Mouse (Mus musculus) megakaryocyte-erythroid progenitor cell, adult 5-6 weeks (primary cell): ENCODE results near the gene Unc45a. TPM values are rescaled to one million over a fixed set of nuclear protein-coding genes. Genes with fewer than 3 reads are reported as not detected.

ENCODE experiments used
- ATAC-seq: replicated peaks from 2 replicates; pipeline ENCODE4 v1.8.0; 2016; ENCODE audit warnings: mild to moderate bottlenecking, inconsistent platforms; ENCODE audit not compliant: severe bottlenecking, poor library complexity, low FRiP score, low TSS enrichment
- total RNA-seq, 2 experiments: library from RNA; stranded (forward) in 1 of 2; stranded (reverse) in 1 of 2; fragments of 200-1000, 215-1000 nt in 1 of 2; fragments of >200 nt in 1 of 2; fragmentation: Nextera tagmentation in 1 of 2; gene quantifications; 2 replicates each; pipeline ENCODE4 v1.2.3; 2014 to 2017

The Unc45a gene
- total RNA-seq, 2 experiments from 2014 or later: 11.2 to 23.2 TPM

DNA sequence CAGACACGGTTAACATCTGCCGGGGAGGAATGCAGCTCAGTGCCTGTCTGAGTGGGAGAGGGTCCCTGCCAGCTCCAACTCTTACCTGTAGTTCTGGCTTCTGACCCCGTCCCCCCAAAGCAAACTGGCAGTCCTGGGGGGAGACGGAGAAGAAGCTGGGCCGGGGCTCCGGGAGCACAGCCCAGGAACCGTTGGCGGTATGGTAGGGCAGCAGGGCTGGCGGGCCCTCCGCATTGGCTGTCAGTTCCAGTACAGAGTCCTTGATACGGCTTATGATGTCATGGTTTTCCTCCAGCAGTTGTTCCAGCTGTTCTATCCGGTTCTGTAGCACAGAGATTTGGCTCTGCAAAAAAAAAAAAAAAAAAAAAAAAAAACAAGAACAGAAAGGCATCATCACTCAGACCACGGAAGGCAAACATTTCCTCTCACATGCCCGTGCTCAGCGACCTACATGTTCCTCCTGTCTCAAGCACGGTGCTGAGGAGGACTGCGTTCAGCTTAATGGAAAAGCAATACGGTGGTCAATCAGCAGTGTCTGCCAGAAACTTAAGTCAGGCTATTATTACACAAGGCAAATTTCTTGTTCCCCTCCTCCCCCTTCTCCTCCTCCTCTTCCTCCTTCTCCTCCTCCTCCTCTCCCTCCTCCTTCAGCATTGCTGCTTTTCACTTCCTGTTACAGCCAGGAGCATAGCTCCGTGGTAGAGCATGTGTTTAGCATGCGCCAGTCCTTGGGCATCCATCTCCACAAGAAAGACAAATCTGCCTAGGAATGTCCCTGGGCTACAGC lies 28.0 kb upstream of the Unc45a start:
- no peak for ATAC-seq

DNA sequence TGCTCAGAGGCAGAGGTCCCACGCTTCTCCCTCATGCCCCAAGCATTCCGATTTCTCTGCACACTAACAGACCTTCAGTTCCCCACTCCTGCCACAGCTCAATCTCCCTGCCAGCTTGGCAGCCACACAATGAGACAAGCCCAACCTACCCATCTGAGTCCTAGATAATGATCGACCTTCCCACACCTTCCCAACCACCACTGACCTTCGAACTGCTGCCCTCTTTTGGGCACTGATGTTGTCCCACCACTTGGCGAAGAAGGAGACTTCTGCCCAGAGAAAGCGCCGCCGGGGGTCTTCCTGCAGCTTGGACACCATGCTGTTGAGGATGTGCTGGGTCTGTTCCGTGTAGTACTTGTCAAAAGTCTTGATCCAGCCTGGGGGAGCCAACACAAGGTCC lies 27.2 kb upstream of the Unc45a start:
- ATAC-seq: no peak

DNA sequence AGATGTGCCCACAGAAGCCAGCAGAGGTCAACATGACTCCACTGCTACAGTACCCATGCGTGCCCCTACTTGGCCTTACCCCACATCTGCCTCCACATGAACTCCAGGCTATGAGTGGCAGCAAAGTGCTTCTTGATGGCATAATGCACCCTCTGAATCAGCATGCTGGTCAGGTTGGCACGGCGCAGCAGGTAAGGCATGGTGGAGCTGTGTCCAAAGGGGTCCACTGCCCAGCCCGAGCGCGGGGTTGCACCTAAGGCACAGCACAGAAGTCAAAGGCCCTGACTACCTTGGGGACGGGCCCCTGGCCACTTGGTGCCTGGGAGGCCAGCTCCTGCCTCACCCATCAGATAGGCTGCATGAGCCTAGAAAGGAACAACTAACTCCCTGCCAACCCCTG lies 26.4 kb upstream of the Unc45a start:
- ATAC-seq: no peak

DNA sequence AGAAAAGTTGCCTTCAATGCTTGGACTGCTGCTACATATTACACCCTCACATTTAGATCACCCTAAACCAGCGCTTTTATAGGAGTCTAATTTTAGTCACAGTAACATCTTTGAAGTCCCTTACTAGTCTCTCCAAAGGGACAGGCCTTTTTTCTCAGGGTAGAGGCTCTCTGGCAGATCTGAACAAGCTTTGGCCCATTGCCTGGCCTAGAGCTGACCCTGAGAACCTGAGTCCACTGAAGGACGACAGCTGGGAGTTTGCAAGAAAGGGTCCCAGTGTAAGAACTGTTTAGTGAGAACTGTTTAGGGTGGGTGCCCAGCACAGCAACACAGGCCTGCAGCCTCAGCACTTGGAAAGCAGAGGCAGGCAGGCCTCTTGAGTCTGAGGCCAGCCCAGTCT lies 25.0 kb upstream of the Unc45a start:
- ATAC-seq: no peak

DNA sequence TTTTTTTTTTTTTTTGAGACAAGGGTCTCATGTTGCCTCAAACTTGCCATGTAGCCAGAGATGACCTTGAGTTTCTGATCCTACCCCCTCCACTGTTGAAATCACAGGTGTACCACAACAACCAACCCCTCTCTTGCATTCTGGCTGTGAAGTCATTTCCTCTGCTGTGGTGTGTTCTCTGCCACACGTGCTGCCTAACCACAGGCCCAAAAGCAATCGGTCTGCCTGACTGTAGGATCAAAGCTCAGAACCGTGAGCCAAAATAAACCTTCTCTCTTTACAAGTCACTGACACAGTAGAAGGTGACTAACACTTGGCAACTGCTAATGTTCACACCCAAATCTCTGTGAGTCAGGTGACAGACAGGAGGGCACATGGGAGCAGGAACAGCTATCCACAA lies 19.6 kb upstream of the Unc45a start:
- no peak for ATAC-seq

DNA sequence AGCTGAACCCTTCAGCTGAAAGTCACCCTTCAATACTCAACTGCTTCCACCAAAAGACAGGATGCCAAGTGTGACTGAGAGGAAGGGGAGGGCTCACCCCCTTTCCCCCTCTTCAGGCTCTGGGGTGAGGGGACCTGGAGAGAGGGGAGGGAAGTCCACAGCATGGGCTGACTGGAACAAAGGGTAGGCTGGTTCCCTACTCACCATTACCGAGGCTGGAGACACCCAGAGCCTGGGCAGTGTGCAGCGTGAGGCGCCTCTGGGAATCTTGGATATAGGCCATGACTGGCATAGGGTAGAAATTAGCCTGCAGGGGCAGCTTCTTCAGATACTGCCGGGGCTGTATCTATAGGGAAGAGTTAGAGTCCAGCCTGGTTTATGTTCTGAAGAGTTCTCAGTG lies 17.2 kb upstream of the Unc45a start:
- ATAC-seq: no peak

DNA sequence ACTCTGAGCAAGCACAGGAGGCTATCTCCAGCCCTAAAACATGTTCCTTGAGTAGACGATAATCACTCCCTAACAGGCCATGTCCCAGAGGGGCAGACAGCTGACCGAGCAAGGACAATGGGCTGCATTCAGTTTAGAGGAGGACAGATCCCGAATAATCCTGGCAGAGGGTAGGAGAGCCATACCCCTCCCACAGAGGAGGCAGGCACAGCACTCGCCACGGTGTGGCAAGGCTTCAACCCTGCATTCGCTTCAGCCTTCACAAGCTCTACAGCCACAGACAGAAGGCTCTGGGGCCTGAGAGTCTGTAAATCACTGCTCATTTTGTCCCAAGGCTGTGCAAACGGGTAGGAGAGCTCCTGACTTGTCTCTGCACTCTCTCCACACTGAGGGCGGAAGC lies 16.4 kb upstream of the Unc45a start:
- no peak for ATAC-seq

DNA sequence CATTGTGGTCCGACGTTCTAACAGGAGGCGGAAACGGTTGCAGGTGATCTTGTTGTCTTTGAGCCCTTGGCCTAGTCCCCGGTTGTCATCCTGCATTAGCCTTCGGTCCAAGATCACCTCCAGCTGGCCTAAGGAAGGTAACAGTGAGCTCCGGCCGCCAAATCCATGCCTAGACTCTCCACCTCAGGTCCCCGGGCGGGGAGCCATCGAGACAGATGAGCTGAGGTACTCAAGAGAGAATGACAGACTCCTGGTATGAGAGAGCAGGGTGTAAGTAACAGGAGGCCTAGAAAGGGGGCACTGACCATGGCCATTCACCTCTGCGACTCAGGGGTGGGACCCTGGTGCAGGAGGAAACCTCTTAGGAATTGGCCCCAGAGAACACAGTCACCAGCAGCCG lies 15.5 kb upstream of the Unc45a start:
- no peak for ATAC-seq

DNA sequence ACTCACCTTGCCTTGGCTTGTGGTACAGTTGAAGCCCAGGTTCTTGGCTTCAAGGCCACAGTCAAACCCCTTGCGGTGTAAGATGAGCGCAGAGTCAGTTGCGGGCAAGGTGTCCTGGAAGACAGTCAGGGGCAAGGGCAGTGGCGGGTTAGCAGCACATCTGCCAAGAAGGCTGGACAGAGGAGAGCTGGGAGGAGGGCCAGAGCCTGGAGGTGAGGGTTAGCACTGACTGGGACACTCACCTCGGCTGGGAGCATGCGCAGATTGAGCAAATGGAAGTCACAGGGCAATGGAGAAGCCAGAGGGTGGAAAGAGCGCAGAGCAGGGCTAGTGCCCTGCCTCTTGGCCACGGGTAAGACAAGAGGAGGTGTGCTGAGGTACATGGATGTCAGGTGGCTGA lies 12.1 kb upstream of the Unc45a start:
- no peak for ATAC-seq

DNA sequence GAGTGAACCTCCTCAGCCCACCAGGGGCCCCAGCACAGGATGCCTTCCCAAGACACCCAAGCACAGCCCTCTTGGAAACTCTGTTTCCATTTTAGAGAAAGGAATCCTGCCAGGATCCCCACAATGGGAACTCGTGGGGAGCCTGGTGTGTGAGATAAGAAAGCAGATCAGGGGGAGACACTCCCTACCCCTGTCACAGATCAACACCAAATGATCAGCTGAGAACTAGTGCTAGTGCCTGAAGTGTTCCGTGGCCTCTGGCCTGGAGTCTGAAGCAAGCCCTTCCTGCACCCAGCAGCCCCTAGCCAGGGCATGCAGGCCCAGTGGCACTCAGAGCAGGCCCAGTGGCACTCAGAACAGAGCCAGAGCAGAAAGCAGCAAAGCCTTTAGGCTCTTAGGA lies 10.0 kb upstream of the Unc45a start:
- peak; percentile 79 for ATAC-seq

DNA sequence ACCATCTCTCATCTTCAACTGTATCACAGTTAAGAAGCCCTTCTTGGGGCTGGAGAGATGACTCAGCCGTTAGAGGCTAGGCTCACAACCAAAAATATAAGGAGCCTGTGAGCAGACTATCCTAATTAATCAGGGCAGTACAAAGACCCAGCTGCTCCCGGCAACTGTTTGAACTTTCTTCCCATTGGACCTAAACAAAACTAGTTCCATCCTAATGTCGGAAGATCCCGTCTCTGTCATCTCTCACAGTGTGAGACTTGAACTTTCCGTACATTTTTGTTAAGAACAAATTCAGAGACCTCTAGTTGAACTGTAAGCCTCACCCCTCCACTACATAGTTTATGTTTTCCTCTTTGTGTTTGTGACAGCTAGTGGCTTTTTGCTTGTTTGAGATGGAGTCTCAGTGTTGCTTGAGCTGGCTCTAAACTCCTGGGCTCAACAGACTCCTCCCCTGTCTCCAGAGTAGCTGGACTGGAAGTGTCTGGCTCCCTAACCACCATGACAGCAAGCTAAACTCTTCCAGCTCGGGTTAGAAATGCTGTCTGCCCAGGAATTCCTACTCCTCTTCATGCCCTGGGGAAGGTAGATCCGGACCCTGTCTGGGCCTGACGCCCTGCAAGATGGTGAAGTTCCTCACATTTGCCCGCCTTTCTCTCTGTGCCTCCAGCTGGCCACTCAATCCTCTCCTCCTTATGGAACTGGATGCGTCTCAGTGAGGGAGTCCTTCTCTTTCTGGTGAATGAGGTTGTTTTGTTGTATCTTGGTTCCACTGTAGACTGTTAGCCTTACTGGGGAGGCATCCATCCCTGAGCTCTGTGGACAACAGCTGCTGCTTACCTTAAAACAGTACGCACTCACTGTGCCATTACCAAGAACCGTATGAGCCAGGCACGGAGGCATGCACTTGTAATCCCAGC lies 7.1 kb upstream of the Unc45a start:
- ATAC-seq: no peak

DNA sequence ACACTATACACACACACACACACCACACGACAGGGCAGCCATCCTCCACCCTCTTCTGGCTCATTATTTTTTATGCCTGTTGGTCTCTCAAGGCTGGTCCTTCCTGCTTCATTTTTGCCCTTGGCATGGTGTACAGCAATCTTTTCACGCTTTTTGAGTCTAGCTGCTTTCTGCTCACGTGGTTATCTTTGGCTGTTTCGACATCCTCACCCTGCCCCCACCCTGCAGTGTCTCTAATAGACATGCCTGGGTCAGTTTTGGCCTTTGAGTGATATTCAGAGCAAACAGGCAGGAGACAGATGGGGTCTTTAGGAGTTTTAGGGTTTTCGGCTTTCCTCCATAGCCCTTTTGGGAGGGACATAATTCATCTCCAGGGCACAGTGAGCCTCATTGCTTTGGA lies 6.0 kb upstream of the Unc45a start:
- no peak for ATAC-seq

DNA sequence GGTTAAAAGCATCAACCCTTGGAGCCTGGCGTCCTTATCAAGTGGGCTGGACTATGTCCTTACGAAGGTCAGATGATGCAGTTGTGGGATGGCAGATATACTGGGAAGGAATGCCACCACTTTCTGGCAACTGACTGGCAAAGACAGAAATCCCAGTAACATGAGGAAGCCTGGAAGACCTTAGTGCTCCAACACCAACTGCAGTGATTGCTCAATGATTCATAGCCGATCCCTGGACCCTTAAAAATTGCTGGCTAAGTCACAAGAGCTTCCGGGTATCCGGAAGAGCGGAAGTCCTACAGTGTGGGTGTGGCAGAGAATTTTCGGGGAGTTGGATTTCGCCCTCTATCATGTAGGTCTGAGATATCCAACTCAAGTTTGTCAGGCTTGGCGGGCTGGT lies 5.4 kb upstream of the Unc45a start:
- ATAC-seq: no peak

DNA sequence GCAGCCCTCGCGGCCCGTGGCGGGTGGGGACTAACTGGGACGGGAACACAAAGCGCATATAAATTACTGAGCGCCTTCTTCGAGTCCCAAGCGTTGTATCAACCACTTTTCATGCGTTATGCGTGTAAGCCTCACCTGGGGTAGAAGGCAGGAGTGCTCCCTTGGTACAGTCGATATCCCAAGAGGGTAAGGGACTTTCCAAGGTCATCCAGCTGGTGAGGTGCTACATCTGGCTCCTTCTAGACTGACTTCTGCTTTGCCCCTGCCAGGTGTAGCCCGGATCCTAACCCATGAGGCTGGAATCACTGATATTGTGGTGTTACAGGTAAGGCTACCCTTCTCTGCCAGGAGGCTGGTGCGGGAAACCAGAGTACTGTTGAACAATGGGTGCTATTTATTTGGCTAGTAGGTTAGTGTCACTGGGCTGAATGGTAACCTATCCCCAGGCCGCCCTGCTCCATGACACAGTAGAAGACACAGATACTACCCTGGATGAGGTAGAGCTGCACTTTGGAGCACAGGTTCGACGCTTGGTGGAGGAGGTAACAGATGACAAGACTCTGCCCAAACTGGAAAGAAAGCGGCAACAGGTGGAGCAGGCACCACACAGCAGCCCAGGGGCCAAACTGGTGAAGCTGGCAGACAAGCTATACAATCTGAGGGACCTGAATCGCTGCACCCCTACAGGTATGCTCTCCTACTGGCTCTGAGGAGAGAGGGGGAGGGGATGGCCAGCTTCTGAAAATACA lies 2.6 kb upstream of the Unc45a start:
- no peak for ATAC-seq

DNA sequence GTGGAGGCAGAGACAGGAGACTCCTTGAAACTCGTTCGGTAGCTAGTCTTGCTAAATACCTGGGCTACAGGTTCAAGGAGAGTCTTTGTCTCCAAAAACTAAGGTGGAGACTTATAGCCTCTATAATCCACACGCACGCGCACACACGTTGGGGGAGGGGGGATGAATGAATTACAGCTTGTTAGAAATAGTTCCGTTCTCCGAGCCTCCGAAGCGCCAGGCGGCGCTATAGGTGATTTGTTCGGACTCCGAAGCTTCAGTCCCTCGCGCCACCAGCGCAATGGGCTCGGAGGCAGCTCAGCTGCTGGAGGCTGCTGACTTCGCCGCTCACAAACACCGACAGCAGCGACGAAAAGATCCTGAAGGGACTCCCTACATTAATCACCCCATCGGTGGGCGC lies 2.1 kb upstream of the Unc45a start, which contains the start of gene Hddc3:
Gene Hddc3, plus strand, starts transcription at position 247 of the 400 bp plus-strand sequence.
- peak; percentile 67 for ATAC-seq

DNA sequence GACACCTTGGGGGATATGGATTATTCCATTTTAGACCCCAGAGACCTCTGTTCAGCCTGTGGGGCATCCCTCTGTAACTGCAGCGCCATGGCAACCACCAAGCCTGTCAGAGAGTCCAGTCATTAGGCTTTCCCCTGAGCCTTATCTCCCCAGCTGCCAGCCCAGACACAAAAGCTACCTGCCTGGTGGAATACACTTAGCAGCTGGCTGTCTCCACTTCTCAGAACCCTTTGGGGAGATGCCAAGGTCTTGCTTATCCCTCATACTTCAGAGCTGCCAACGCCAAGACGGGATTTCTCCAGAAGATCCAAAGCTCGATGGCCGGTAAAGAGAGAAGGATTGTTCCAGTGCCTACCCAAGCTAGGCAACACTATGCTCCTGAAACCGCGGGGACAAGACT lies 988 bp upstream of the Unc45a start:
- no peak for ATAC-seq

DNA sequence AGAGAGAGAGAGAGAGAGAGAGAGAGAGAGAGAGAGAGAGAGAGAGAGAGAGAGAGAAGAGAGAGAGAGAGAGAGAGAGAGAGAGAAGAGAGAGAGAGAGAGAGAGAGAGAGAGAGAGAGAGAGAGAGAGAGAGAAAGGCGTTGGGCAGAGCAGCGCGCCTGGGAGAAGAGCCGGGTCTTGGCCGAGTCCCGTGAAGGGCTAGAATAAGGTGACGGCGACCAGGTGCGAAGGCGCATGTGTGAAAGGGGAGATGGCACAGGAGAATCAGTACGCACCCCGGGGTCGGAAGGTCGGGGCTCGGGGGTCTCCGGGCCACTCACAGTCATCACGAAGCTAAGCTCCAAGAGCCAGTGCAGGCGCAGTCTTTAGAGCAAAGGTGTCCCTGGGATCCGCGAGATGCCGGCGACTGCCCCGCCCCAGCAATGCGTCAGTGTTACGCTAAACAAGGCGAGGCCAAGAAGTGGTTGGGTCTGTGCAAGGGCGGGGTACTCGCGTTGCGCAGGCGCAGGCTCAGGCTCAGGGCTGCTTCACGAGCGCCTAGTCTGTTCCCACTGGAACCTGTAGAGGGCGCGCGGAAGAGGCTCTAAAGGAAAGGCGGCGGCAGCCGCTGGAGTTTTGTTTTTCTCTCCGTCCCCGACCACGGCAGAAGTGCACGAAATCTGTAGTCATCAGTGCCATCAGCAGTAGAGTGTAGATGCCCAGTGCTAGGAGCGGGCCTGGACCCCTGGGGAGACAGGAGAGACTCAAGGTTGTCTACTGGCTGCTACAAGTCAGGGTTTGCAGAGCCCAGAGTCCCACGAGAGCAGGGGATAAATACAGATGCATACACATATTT lies 794 bp downstream of the Unc45a start:
- ATAC-seq: peak; percentile 84

DNA sequence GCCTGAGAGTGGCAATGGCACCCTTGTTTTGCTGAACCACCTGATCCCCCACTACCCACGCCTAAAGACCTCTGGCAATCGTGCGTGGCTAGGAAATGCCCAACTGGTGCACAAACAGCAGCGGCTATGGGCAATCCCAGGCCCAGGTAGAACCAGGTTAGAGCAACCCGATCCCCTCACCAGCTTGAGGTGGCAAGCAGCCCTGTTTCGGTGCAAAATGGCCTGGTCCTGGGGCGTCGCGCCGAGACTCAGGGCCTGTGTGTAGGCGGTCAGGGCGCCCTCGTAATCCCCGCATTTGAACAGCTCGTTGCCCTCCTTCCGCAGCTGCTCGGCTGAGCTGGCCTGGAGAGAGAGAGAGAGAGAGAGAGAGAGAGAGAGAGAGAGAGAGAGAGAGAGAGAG lies 1.4 kb downstream of the Unc45a start:
- no peak for ATAC-seq

DNA sequence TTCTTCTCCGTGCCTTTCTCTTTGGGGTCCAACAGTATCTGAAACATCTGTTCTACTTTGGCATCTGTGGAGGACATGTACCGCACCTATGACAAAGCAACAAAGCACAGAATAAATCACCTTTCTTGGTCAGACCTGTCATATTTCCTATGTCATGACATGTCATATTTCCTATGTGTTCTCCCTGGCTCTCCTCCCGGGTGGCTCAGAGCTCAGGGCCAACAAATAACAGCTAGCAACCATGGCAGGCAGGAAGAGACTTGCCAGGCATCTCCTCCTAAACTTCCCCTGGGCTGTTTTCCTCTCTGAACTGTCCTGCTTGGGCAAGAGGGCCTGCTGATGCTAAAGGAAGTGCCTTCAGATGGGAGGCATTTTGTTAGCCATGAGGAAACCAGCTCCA lies 3.9 kb downstream of the Unc45a start:
- ATAC-seq: no peak
